Mouse (Mus musculus) hindbrain, embryonic 16.5 days (tissue): ENCODE data around the gene Slc7a8. TPM values are rescaled to one million over a fixed set of nuclear protein-coding genes. Genes with fewer than 3 reads are reported as not detected.
A peak's percentile ranks its signal among the peaks of the same experiment; 100 is the strongest.

Experiments
- ATAC-seq: fragments of 200-750 bp; cut with Nextera tagmentation; 2 replicates; pipeline ENCODE4 v1.8.0; 2017; ENCODE audit warnings: moderate TSS enrichment, moderate library complexity
- H3K27ac ChIP-seq: fragments of 300-500 bp; sonication (generic); 2 replicates; pipeline ENCODE4 v1.5.1; 2014; ENCODE audit warnings: low read depth, mild to moderate bottlenecking, control low read depth, low read length, moderate library complexity
- H3K27me3 ChIP-seq: fragments of 300-500 bp; sonication (generic); replicated peaks from 2 replicates; pipeline ENCODE4 v1.6.1; 2014; ENCODE audit warnings: low read length; ENCODE audit not compliant: control insufficient read depth, insufficient read depth
- H3K36me3 ChIP-seq: fragments of 300-500 bp; sonication (generic); 2 replicates; pipeline ENCODE4 v1.6.1; 2014; ENCODE audit warnings: mild to moderate bottlenecking, low read length, moderate library complexity, mixed read lengths; ENCODE audit not compliant: control insufficient read depth, insufficient read depth
- H3K4me1 ChIP-seq: fragments of 300-500 bp; sonication (generic); 2 replicates; pipeline ENCODE4 v1.6.1; 2014; ENCODE audit warnings: low read depth, low read length; ENCODE audit not compliant: control insufficient read depth, insufficient read depth
- H3K4me2 ChIP-seq: fragments of 300-500 bp; sonication (generic); 2 replicates; pipeline ENCODE4 v1.6.1; 2014; ENCODE audit warnings: mild to moderate bottlenecking, low read length, control low read depth, moderate library complexity
- H3K4me3 ChIP-seq: fragments of 300-500 bp; sonication (generic); 2 replicates; pipeline ENCODE4 v1.5.1; 2014; ENCODE audit warnings: mild to moderate bottlenecking, low read length, control low read depth, moderate library complexity
- H3K9ac ChIP-seq: fragments of 300-500 bp; sonication (generic); 2 replicates; pipeline ENCODE4 v1.6.1; 2014; ENCODE audit warnings: low read depth, mild to moderate bottlenecking, control low read depth, low read length, moderate library complexity
- H3K9me3 ChIP-seq: fragments of 300-500 bp; sonication (generic); 2 replicates; pipeline ENCODE4 v1.6.1; 2014; ENCODE audit warnings: mild to moderate bottlenecking, low read length, moderate library complexity; ENCODE audit not compliant: control insufficient read depth
- WGBS: fragments of 180-500 bp; shearing (Covaris S2); extraction: QIAGEN DNeasy Blood & Tissue Kit; methylation state at CpG from one replicate; pipeline ENCODE4 v1.1.7; 2014; 5-methylcytosine and 5-hydroxymethylcytosine counted together
- polyA plus RNA-seq: library from polyadenylated mRNA; unstranded; fragments of >200 nt; fragmentation: Nextera tagmentation; extraction: Ambion mirVana; gene quantifications from 2 replicates; pipeline ENCODE4 v1.2.1, GENCODE M21; 2015

Slc7a8 gene
- polyA plus RNA-seq, 1 experiment from 2014 or later, result 8.6 TPM

- ATAC-seq, result no peak
- no peak overlapping the region for H3K4me2 ChIP-seq
- WGBS, result 76% methylated on average over 10 of the region's 10 CpGs
- H3K9me3 ChIP-seq, result no peaks in the 10 kb centered on the region
- H3K27ac ChIP-seq, result no peak overlapping the region
- H3K4me1 ChIP-seq, result no peaks in the 10 kb centered on the region
- no peaks in the 10 kb centered on the region; the same call in 1 of the 2 replicates for H3K27me3 ChIP-seq
- H3K4me3 ChIP-seq, result no peak overlapping the region
- no peaks in the 10 kb centered on the region for H3K36me3 ChIP-seq
- no peak overlapping the region for H3K9ac ChIP-seq
Measured at GRCm38 (mm10) chr14:54703207-54703606, 78.5 kb downstream of the Slc7a8 start.

GRCm38 (mm10) chr14:54701298-54701697 lies 80.4 kb downstream of the Slc7a8 start:
- 6% methylated on average over 6 of the region's 6 CpGs for WGBS
- H3K36me3 ChIP-seq, result no peaks in the 10 kb centered on the region

GRCm38 (mm10) chr14:54699586-54699985 lies 82.2 kb downstream of the Slc7a8 start:
- Histone ChIP-seq H3K4me3 (no peak overlapping the region), H3K9ac (no peak overlapping the region), H3K27me3 (no peaks in the 10 kb centered on the region; the same call in 1 of the 2 replicates), H3K9me3 (no peaks in the 10 kb centered on the region), H3K4me2 (no peak overlapping the region), H3K27ac (no peak overlapping the region), H3K4me1 (no peaks in the 10 kb centered on the region), H3K36me3 (no peaks in the 10 kb centered on the region)
- WGBS, result 56% methylated on average over 3 of the region's 3 CpGs
- ATAC-seq, result no peak

More at GRCm38 (mm10) chr14:54701298-54701697, 80.4 kb downstream of the Slc7a8 start:
- no peaks in the 10 kb centered on the region; the same call in 1 of the 2 replicates for H3K27me3 ChIP-seq
- H3K9ac ChIP-seq, result no peak overlapping the region
- H3K4me2 ChIP-seq, result no peak overlapping the region
- no peak overlapping the region for H3K4me3 ChIP-seq
- H3K9me3 ChIP-seq, result no peaks in the 10 kb centered on the region
- no peaks in the 10 kb centered on the region for H3K4me1 ChIP-seq
- H3K27ac ChIP-seq, result no peak overlapping the region
- no peak for ATAC-seq

- Histone ChIP-seq H3K9ac (no peak within 1 kb of the TSS), H3K27me3 (no peaks in the 10 kb centered on the region; the same call in 1 of the 2 replicates), H3K4me2 (no peak within 1 kb of the TSS), H3K4me3 (no peak within 1 kb of the TSS), H3K27ac (no peak within 1 kb of the TSS), H3K36me3 (peaks cover 2% of the 10 kb centered on the region; the same call in 1 of the 2 replicates), H3K9me3 (no peaks in the 10 kb centered on the region), H3K4me1 (no peaks in the 10 kb centered on the region)
- ATAC-seq, result no peak
- 78% methylated on average over 4 of the region's 4 CpGs for WGBS
Measured at GRCm38 (mm10) chr14:54698733-54699132, 83.0 kb downstream of the Slc7a8 start, which contains the start of gene Gm29776. Gene Gm29776 (minus strand): TSS chr14:54698833.

- no peak overlapping the region for H3K4me2 ChIP-seq
- no peaks in the 10 kb centered on the region for H3K4me1 ChIP-seq
- 94% methylated on average over 4 of the region's 4 CpGs for WGBS
Measured at GRCm38 (mm10) chr14:54696752-54697151, 85.0 kb downstream of the Slc7a8 start.

GRCm38 (mm10) chr14:54695042-54695441 lies 86.7 kb downstream of the Slc7a8 start:
- Histone ChIP-seq H3K4me1 (no peaks in the 10 kb centered on the region), H3K27ac (no peak overlapping the region), H3K27me3 (no peaks in the 10 kb centered on the region), H3K9ac (no peak overlapping the region), H3K36me3 (peaks cover 9% of the 10 kb centered on the region), H3K4me2 (no peak overlapping the region), H3K9me3 (no peaks in the 10 kb centered on the region), H3K4me3 (no peak overlapping the region)
- WGBS, result 80% methylated on average over 6 of the region's 6 CpGs
- ATAC-seq, result no peak

More at GRCm38 (mm10) chr14:54696752-54697151, 85.0 kb downstream of the Slc7a8 start:
- H3K9ac ChIP-seq, result no peak overlapping the region
- H3K27ac ChIP-seq, result no peak overlapping the region
- no peak for ATAC-seq
- peaks cover 9% of the 10 kb centered on the region for H3K36me3 ChIP-seq
- H3K4me3 ChIP-seq, result no peak overlapping the region
- no peaks in the 10 kb centered on the region for H3K9me3 ChIP-seq
- no peaks in the 10 kb centered on the region; the same call in 1 of the 2 replicates for H3K27me3 ChIP-seq

GRCm38 (mm10) chr14:54687251-54687650 lies 94.5 kb downstream of the Slc7a8 start:
- H3K4me3 ChIP-seq, result peak overlapping the region; percentile 87
- H3K36me3 ChIP-seq, result 0 out of 2 replicates have a peak, but pooled peaks cover 4% of the 10 kb centered on the region
- H3K4me2 ChIP-seq, result peak overlapping the region; percentile 59
- 8% methylated on average over 8 of the region's 8 CpGs for WGBS
- no peaks in the 10 kb centered on the region for H3K27me3 ChIP-seq
- H3K9ac ChIP-seq, result peak overlapping the region; percentile 58
- ATAC-seq, result no peak
- H3K27ac ChIP-seq, result peak overlapping the region; percentile 13; the same call in 1 of the 2 replicates
- H3K9me3 ChIP-seq, result no peaks in the 10 kb centered on the region
- peaks cover 27% of the 10 kb centered on the region for H3K4me1 ChIP-seq

GRCm38 (mm10) chr14:54686522-54687143 lies 95.1 kb downstream of the Slc7a8 start, which contains the start of gene Acin1:
Gene Acin1 (minus strand): TSS chr14:54686931.
- Histone ChIP-seq H3K9me3 (no peaks in the 10 kb centered on the region), H3K27me3 (no peaks in the 10 kb centered on the region), H3K36me3 (0 out of 2 replicates have a peak, but pooled peaks cover 4% of the 10 kb centered on the region), H3K9ac (peak within 1 kb of the TSS; percentile 97), H3K27ac (peak within 1 kb of the TSS; percentile 97), H3K4me1 (peaks cover 27% of the 10 kb centered on the region), H3K4me3 (peak within 1 kb of the TSS; percentile 87), H3K4me2 (peak within 1 kb of the TSS; percentile 66)
- under 1% methylated on average over 43 of the region's 44 CpGs for WGBS
- ATAC-seq, result peak; percentile 98

- peak within 1 kb of the TSS; percentile 97 for H3K27ac ChIP-seq
- peak within 1 kb of the TSS; percentile 66 for H3K4me2 ChIP-seq
- WGBS, result under 1% methylated on average over 41 of the region's 41 CpGs
- peaks cover 27% of the 10 kb centered on the region for H3K4me1 ChIP-seq
- ATAC-seq, result peak; percentile 77
- peak within 1 kb of the TSS; percentile 97 for H3K9ac ChIP-seq
- peak within 1 kb of the TSS; percentile 87 for H3K4me3 ChIP-seq
- 0 out of 2 replicates have a peak, but pooled peaks cover 4% of the 10 kb centered on the region for H3K36me3 ChIP-seq
- no peaks in the 10 kb centered on the region for H3K9me3 ChIP-seq
- H3K27me3 ChIP-seq, result no peaks in the 10 kb centered on the region
Measured at GRCm38 (mm10) chr14:54686063-54686521, 95.7 kb downstream of the Slc7a8 start, which contains the start of gene 1700123O20Rik. Gene 1700123O20Rik (plus strand): TSS chr14:54686216.
